Mouse (Mus musculus): ENCODE measurements at regions not wholly inside any gene's neighbourhood (a gene's known extent, or its start where the extent isn't known, plus 50 kb on each side); places are given as distances from the start of the nearest gene placed in this dataset.

DNA sequence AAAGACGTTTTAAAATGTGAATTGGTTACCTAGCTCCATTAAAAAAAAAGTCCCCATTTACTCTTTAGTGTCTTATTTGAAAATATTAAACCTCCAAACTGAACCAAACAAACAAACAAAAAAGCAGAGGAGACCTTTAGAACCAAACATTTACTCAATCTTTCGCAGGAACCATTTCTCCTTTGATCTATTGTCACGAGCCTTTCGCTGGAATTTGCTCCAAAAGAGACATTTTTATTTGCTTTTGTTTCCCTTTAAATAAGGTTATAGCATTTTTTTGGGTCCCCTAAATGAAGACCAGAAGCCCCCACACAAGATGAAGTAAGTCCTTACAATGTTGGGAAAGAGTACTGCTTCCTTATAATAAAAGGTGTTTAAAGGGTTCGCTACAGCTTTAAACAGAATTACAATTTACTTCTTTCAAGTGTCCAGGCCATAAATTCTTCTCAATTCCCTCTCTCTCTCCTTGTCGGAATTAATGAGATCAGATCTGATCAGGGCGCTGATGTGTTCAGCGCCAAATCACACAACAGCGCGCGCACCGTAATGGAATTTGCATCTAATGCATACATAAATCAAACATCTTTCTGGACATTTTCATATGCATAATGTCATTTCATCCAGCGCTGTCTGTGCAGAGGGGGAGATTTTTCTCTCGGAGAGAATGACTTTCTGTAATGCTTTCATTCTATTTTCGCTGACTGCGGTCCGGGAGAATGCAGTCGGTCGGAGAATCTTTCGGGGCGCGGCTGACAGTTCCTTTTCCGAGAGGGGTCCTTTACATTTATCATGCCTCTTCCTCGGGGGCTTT, 469.2 kb downstream of the Vrk1 start:
- in situ Hi-C loops (cut with MboI, MseI), result no loop called here

- in situ Hi-C loops (cut with MboI, MseI), result no loop called here
Measured at GRCm38 (mm10) chr12:106479878-106480194, 469.8 kb downstream of the Vrk1 start.

GRCm38 (mm10) chr12:106480281-106481060, 470.4 kb downstream of the Vrk1 start:
- in situ Hi-C loops (cut with MboI, MseI), result no loop called here

GRCm38 (mm10) chr12:106501622-106502327, 491.7 kb downstream of the Vrk1 start:
- in situ Hi-C loops (cut with MboI, MseI), result no loop called here

DNA sequence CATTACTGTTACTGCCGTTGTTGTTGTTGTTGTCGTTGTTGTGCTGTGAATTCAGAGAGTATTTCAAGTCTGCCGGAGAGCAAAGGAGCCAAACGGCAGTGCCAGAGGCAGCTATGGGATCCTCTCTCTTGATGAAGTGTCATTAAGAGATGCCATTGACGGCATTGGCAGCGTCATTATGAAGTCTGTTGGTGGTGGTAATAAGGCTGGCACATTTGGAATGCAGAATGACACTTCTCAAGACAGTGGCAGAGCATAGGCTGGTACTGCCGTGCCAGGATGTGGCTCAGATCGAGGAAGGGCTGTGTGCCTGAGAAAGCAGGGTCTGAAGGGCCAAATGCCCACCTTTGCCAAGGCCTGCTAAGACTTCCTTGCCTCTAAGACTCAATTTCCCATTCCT, 494.3 kb downstream of the Vrk1 start:
- in situ Hi-C loops (cut with MboI, MseI), result no loop called here

GRCm38 (mm10) chr12:106514057-106514456, 504.0 kb downstream of the Vrk1 start:
- in situ Hi-C loops (cut with MboI, MseI), result no loop called here

GRCm38 (mm10) chr12:106515257-106515788, 505.3 kb downstream of the Vrk1 start:
- in situ Hi-C loops (cut with MboI, MseI), result no loop called here

DNA sequence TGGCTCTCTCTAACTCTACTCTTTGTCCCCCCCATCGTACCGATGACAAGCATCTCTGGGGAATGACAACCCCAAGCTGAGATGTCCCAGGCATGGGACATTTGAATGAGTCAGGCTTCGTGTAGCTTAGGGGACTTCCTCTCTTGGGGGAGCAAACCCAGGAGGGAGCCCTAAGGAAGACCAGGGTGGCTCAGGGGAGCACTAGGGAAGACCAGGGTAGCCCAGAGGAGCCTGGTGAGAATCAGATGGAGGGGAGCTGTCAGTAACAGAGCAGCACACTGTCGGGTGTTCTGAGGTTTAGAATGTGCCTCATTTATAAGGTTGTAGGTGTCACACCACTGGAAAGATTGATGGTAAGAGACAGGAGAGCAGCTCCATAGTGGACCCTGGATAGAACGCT, 509.1 kb downstream of the Vrk1 start:
- in situ Hi-C loops (cut with MboI, MseI), result no loop called here

GRCm38 (mm10) chr12:106524411-106524810, 514.4 kb downstream of the Vrk1 start:
- in situ Hi-C loops (cut with MboI, MseI), result no loop called here

GRCm38 (mm10) chr12:106527116-106527515, 517.1 kb downstream of the Vrk1 start:
- in situ Hi-C loops (cut with MboI, MseI), result no loop called here

GRCm38 (mm10) chr12:106527699-106528434, 517.8 kb downstream of the Vrk1 start:
- in situ Hi-C loops (cut with MboI, MseI), result no loop called here

DNA sequence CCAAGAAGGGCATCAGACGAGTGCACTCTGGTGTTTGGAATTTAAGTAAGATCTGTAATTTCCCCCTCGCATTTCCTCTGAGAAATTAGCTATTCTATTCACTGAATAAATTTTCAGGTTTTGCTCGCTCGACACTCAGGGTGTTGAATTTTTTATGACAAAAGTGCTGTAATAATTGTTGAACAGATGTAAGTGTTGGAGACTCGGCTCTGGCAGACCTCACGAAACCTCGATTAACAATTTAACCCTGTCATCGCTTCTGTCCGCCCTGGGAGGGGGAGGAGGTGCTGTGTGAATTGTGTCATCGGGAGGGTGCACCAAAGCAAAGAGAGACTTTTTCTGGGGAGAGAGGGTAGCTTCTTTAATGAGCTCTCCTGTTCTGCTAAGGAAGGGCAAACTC, 518.5 kb downstream of the Vrk1 start:
- in situ Hi-C loops (cut with MboI, MseI), result no loop called here

DNA sequence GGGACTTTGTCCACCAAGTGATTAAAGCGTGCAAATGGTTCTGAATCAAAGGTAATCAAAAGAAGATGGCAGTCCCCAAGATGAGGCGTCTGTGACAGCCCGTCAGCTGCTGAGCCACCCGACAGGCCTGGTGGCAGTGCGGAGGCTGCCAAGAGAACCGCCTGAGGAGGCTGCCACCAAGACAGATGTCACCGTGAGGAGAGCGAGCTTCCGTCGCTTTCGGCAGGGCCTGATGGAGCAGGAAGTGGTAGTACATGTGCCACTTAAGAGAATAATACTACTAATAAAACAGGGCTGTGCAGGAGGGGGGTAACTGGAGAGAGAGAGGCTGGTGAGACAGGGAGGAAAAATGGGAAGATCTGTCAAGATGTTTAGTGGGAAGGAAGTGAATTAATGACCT, 519.1 kb downstream of the Vrk1 start:
- in situ Hi-C loops (cut with MboI, MseI), result no loop called here

GRCm38 (mm10) chr12:106535086-106535485, 525.1 kb downstream of the Vrk1 start:
- in situ Hi-C loops (cut with MboI, MseI), result no loop called here

DNA sequence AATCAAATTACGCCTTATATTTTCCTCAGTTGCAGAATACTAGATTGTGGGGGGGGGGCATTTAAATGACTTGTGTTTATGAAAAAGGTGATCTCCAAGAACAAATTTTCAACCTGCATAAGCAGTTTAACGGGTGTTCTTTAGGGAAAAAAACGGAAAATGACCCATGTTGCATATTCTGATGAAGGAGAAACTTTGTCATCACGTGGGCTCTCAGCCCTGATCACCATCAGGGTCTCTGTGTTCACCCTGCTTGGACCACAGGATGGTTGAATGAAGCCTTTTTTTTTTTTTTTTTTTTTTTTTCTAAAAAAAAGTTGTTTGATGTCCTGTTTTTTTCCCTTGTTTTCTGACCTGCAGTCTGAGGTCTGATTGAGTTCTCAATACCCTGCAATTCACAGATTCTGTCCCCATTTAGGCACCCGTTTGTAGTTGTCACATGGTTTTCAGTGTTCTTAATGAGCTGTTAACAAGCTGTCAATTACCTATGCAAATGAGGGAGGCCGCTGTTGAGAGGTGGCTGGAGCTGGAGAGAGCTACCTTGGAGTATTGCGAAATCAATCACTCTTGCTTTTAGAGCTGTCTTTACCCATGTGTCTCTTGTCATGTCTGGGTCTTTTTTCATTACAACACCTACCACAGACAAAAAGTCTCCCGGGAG, 525.7 kb downstream of the Vrk1 start:
- in situ Hi-C loops (cut with MboI, MseI), result no loop called here

DNA sequence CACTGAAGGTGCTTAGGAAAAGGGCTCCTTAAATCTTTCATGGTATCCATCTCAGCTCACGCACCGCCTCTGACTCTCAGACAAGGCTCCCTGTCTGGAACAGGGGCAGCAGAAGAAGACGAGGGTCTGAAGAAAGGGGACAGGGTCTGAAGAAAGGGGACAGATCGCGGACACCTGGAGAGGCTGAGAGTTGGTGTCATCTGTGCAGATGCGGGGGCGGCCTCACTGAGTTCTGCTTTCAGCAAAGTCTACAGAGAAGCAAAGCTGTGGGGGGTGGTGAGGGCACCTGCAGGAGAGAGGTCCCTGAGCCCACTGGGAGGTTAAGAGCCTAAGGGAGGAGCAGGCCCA, 526.2 kb downstream of the Vrk1 start:
- in situ Hi-C loops (cut with MboI, MseI), result no loop called here

GRCm38 (mm10) chr12:106540003-106540402, 530.0 kb downstream of the Vrk1 start:
- in situ Hi-C loops (cut with MboI, MseI), result no loop called here

DNA sequence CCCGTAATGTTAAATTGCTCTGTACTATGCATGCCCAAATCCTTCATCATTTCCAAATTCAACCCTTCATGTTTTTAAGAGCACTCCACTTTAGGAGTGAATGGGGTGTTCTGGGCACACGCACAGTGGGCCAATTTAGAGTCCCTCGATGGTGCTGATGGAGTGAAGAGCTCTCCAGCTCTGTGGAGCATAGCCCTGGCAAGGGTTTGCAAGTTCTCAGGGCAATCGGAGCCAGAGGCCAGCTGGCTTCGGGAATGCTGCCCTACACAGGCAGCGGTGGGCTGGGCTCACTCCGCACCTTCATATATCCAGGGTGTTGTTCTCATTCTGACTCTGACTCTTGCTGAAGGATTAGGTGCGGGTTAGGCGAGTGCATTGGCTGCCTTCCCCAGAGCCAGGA, 549.5 kb downstream of the Vrk1 start:
- in situ Hi-C loops (cut with MboI, MseI), result no loop called here

- in situ Hi-C loops (cut with MboI, MseI), result no loop called here
Measured at GRCm38 (mm10) chr12:106565263-106565681, 555.2 kb downstream of the Vrk1 start.

GRCm38 (mm10) chr12:106566361-106566760, 556.3 kb downstream of the Vrk1 start:
- in situ Hi-C loops (cut with MboI, MseI), result no loop called here

DNA sequence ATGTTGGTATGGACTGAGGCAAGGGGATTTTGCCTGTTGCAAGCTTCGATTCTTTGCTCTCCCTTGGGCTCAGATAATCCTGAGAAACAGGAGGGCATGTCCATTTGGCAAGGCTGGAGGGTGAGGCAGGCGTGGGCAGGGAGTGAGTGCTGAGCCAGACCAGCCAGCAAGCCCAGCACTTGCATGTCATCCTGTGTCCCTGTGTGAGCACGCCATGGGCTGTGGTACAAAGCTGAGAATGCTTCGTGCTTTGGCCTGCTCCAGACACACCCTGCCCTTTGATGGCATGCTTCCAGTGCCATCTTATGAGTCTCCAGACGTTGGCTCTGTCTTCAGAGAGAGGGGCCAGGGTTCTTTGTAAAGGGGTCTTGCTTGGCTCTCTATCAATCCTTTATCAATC, 557.1 kb downstream of the Vrk1 start:
- in situ Hi-C loops (cut with MboI, MseI), result no loop called here
